Mouse (Mus musculus): ENCODE measurements at regions not wholly inside any gene's neighbourhood (a gene's known extent, or its start where the extent isn't known, plus 50 kb on each side); places are given as distances from the start of the nearest gene placed in this dataset.

GRCm38 (mm10) chr3:147919146-147919545 lies 1067.0 kb downstream of the Ttll7 start:
- no peaks in the 10 kb centered on the region for H3K27me3 ChIP-seq (replicated peaks; ENCODE audit: control insufficient read depth, insufficient read depth, low read length)
- no peak overlapping the region for H3K9ac ChIP-seq (ENCODE audit: low read depth, low read length)

GRCm38 (mm10) chr3:147896751-147897150 lies 1044.6 kb downstream of the Ttll7 start:
- Histone ChIP-seq H3K9ac (ENCODE audit: low read depth, low read length) (no peak overlapping the region), H3K4me2 (ENCODE audit: low read length) (no peak overlapping the region), H3K36me3 (ENCODE audit: control insufficient read depth, insufficient read depth, low read length) (no peaks in the 10 kb centered on the region), H3K9me3 (ENCODE audit: control insufficient read depth, low read length) (no peaks in the 10 kb centered on the region), H3K27ac (ENCODE audit: low read depth, low read length) (no peak overlapping the region), H3K4me1 (ENCODE audit: control insufficient read depth, insufficient read depth, low read depth, low read length) (no peaks in the 10 kb centered on the region), H3K4me3 (ENCODE audit: low read length) (no peak overlapping the region), H3K27me3 (replicated peaks; ENCODE audit: control insufficient read depth, insufficient read depth, low read length) (no peaks in the 10 kb centered on the region)
- no peak for ATAC-seq
- 49% methylated on average over 1 of the region's 1 CpGs for WGBS

More at GRCm38 (mm10) chr3:147919146-147919545, 1067.0 kb downstream of the Ttll7 start:
- no peaks in the 10 kb centered on the region for H3K9me3 ChIP-seq (ENCODE audit: control insufficient read depth, low read length)
- no peaks in the 10 kb centered on the region for H3K36me3 ChIP-seq (ENCODE audit: control insufficient read depth, insufficient read depth, low read length)
- ATAC-seq, result no peak
- no peak overlapping the region for H3K4me3 ChIP-seq (ENCODE audit: low read length)
- no peak overlapping the region for H3K27ac ChIP-seq (ENCODE audit: low read depth, low read length)
- H3K4me2 ChIP-seq (ENCODE audit: low read length), result no peak overlapping the region
- WGBS, result 93% methylated on average over 4 of the region's 4 CpGs
- H3K4me1 ChIP-seq (ENCODE audit: control insufficient read depth, insufficient read depth, low read depth, low read length), result no peaks in the 10 kb centered on the region

DNA sequence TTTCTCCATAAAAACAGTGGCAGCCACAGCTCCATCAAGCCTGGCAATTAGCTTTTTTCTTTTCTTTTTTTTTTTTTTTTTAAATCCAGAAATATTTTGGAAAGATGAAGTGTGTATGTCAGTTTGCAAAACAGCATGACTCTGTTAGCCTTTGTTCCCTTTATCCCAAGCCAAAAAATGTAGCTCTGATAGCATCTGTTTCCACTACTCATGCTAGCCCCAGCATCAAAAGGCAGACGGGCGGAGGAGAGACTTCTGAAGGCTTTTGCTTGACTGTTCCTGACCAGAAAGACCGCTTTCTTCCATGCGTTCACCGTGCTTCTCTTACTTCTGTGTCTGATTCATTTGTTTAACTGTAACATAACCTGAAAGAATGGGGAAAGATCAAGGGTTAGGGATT lies 1039.5 kb downstream of the Ttll7 start:
- Histone ChIP-seq H3K9me3 (ENCODE audit: control insufficient read depth, low read length) (no peaks in the 10 kb centered on the region), H3K27ac (ENCODE audit: low read depth, low read length) (no peak overlapping the region), H3K4me3 (ENCODE audit: low read length) (no peak overlapping the region), H3K9ac (ENCODE audit: low read depth, low read length) (no peak overlapping the region), H3K4me1 (ENCODE audit: control insufficient read depth, insufficient read depth, low read depth, low read length) (no peaks in the 10 kb centered on the region), H3K36me3 (ENCODE audit: control insufficient read depth, insufficient read depth, low read length) (no peaks in the 10 kb centered on the region), H3K27me3 (replicated peaks; ENCODE audit: control insufficient read depth, insufficient read depth, low read length) (no peaks in the 10 kb centered on the region), H3K4me2 (ENCODE audit: low read length) (no peak overlapping the region)
- no peak for ATAC-seq
- WGBS, result 80% methylated on average over 5 of the region's 5 CpGs

DNA sequence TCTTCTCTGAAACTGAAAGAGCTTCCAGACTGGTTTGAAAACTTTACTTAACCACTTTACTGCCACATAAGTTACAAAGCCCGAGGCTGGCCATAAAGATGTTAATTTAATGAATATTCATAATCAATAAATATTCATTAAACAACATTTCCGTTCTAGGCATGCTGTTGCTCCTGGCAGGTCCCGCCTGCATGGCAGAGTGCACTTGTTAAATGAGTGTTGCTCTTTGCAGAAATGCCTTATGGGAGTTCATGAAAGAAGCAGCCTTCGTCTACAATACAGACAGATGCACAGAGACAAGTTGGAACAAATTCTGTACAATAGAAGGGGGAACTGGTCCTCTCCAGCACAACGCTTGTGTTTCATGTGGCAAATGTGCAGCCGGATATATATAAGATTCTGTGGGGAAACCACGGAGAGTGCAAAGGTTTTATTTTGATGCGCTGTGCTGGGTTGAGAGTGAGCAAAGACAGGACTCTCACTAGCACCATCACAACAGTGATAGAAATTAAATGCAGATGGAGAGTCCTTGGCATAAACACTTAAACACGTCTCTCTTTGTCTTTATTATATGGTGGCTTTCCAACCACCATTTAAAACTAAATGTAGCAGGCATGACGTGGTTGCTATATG lies 1034.2 kb downstream of the Ttll7 start:
- Histone ChIP-seq H3K9ac (ENCODE audit: low read depth, low read length) (no peak overlapping the region), H3K27me3 (replicated peaks; ENCODE audit: control insufficient read depth, insufficient read depth, low read length) (no peaks in the 10 kb centered on the region), H3K4me2 (ENCODE audit: low read length) (peak overlapping the region; percentile 28; the same call in 1 of the 2 replicates), H3K4me1 (ENCODE audit: control insufficient read depth, insufficient read depth, low read depth, low read length) (no peaks in the 10 kb centered on the region), H3K9me3 (ENCODE audit: control insufficient read depth, low read length) (no peaks in the 10 kb centered on the region), H3K27ac (ENCODE audit: low read depth, low read length) (no peak overlapping the region), H3K36me3 (ENCODE audit: control insufficient read depth, insufficient read depth, low read length) (no peaks in the 10 kb centered on the region), H3K4me3 (ENCODE audit: low read length) (no peak overlapping the region)
- ATAC-seq, result no peak
- WGBS, result 33% methylated on average over 10 of the region's 10 CpGs

- WGBS, result 47% methylated on average over 10 of the region's 10 CpGs
- no peak overlapping the region for H3K4me2 ChIP-seq (ENCODE audit: low read length)
- no peaks in the 10 kb centered on the region for H3K9me3 ChIP-seq (ENCODE audit: control insufficient read depth, low read length)
- no peak overlapping the region for H3K9ac ChIP-seq (ENCODE audit: low read depth, low read length)
- peak; percentile 45 for ATAC-seq
- no peak overlapping the region for H3K4me3 ChIP-seq (ENCODE audit: low read length)
- no peaks in the 10 kb centered on the region for H3K4me1 ChIP-seq (ENCODE audit: control insufficient read depth, insufficient read depth, low read depth, low read length)
- H3K36me3 ChIP-seq (ENCODE audit: control insufficient read depth, insufficient read depth, low read length), result no peaks in the 10 kb centered on the region
- H3K27me3 ChIP-seq (replicated peaks; ENCODE audit: control insufficient read depth, insufficient read depth, low read length), result no peaks in the 10 kb centered on the region
- H3K27ac ChIP-seq (ENCODE audit: low read depth, low read length), result no peak overlapping the region
These were observed 1030.9 kb downstream of the Ttll7 start for GRCm38 (mm10) chr3:147882936-147883645.

- Histone ChIP-seq H3K9ac (ENCODE audit: low read depth, low read length) (no peak overlapping the region), H3K4me3 (ENCODE audit: low read length) (no peak overlapping the region), H3K27me3 (replicated peaks; ENCODE audit: control insufficient read depth, insufficient read depth, low read length) (no peaks in the 10 kb centered on the region), H3K4me2 (ENCODE audit: low read length) (no peak overlapping the region), H3K9me3 (ENCODE audit: control insufficient read depth, low read length) (no peaks in the 10 kb centered on the region), H3K27ac (ENCODE audit: low read depth, low read length) (no peak overlapping the region), H3K4me1 (ENCODE audit: control insufficient read depth, insufficient read depth, low read depth, low read length) (no peaks in the 10 kb centered on the region), H3K36me3 (ENCODE audit: control insufficient read depth, insufficient read depth, low read length) (no peaks in the 10 kb centered on the region)
- ATAC-seq, result no peak
- WGBS, result 51% methylated on average over 3 of the region's 3 CpGs
These were observed 1026.5 kb downstream of the Ttll7 start for GRCm38 (mm10) chr3:147878690-147879089.

DNA sequence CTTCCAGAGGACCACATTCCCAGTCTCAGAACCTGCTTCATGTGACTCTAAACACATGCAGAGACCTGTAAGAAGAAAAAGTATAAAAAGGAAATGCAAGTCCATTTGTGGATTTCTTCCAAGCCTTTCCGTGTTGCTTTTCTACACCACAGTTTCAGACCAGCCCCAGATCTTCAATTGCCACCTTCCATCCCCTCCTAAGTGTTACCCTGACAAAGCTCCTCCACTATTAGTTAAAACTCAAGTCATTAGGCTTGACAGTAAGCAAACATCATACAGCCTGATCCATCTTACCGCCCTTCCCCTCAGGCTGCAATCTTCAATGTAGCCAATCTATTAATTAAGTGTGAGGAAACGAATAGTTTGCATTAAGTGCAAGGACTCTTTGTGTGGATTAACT lies 1016.1 kb downstream of the Ttll7 start:
- Histone ChIP-seq H3K27ac (ENCODE audit: low read depth, low read length) (no peak overlapping the region), H3K4me2 (ENCODE audit: low read length) (no peak overlapping the region), H3K4me3 (ENCODE audit: low read length) (no peak overlapping the region), H3K9ac (ENCODE audit: low read depth, low read length) (no peak overlapping the region), H3K27me3 (replicated peaks; ENCODE audit: control insufficient read depth, insufficient read depth, low read length) (no peaks in the 10 kb centered on the region), H3K4me1 (ENCODE audit: control insufficient read depth, insufficient read depth, low read depth, low read length) (no peaks in the 10 kb centered on the region), H3K36me3 (ENCODE audit: control insufficient read depth, insufficient read depth, low read length) (no peaks in the 10 kb centered on the region), H3K9me3 (ENCODE audit: control insufficient read depth, low read length) (no peaks in the 10 kb centered on the region)
- no peak for ATAC-seq
- 71% methylated on average over 3 of the region's 3 CpGs for WGBS

GRCm38 (mm10) chr3:147853346-147853745 lies 1001.2 kb downstream of the Ttll7 start:
- Histone ChIP-seq H3K9ac (ENCODE audit: low read depth, low read length) (no peak overlapping the region), H3K36me3 (ENCODE audit: control insufficient read depth, insufficient read depth, low read length) (no peaks in the 10 kb centered on the region), H3K4me1 (ENCODE audit: control insufficient read depth, insufficient read depth, low read depth, low read length) (no peaks in the 10 kb centered on the region), H3K27ac (ENCODE audit: low read depth, low read length) (no peak overlapping the region), H3K4me3 (ENCODE audit: low read length) (no peak overlapping the region), H3K9me3 (ENCODE audit: control insufficient read depth, low read length) (no peaks in the 10 kb centered on the region), H3K27me3 (replicated peaks; ENCODE audit: control insufficient read depth, insufficient read depth, low read length) (no peaks in the 10 kb centered on the region), H3K4me2 (ENCODE audit: low read length) (no peak overlapping the region)
- 62% methylated on average over 4 of the region's 4 CpGs for WGBS
- no peak for ATAC-seq

- Histone ChIP-seq H3K4me3 (ENCODE audit: low read length) (no peak overlapping the region), H3K4me1 (ENCODE audit: control insufficient read depth, insufficient read depth, low read depth, low read length) (no peaks in the 10 kb centered on the region), H3K9me3 (ENCODE audit: control insufficient read depth, low read length) (no peaks in the 10 kb centered on the region), H3K4me2 (ENCODE audit: low read length) (no peak overlapping the region), H3K9ac (ENCODE audit: low read depth, low read length) (no peak overlapping the region), H3K27ac (ENCODE audit: low read depth, low read length) (no peak overlapping the region), H3K27me3 (replicated peaks; ENCODE audit: control insufficient read depth, insufficient read depth, low read length) (no peaks in the 10 kb centered on the region), H3K36me3 (ENCODE audit: control insufficient read depth, insufficient read depth, low read length) (no peaks in the 10 kb centered on the region)
- ATAC-seq, result no peak
- 87% methylated on average over 2 of the region's 2 CpGs for WGBS
These were observed 1000.7 kb downstream of the Ttll7 start for GRCm38 (mm10) chr3:147852830-147853229.
